Mouse (Mus musculus): ENCODE measurements around the gene Dnmt3a.

DNA sequence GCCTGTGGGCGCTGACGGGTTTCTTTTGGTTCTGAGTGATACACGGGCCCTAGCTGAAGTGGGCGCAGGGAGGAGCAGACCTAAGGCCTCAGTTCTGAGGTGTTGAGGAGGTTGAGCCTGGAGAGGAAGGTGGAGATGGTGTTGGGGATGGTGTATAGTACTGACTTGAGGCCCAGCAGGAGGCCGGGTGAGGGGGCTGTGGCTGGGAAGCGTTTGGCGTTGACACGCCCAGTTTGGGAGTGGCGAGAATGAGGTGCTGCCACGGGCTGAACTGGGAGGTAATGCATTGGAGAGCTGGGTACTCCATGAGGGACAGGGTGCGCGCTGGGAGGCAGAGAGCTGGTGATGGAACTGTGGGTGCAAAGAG lies 19.9 kb downstream of the Dnmt3a start:
- no peak for TF ChIP-seq CTCF (IDR thresholded peaks at IDR 0.05; ENCODE audit: control insufficient read depth, insufficient read depth, insufficient read length)
- TF ChIP-seq USF1 (IDR thresholded peaks at IDR 0.05; ENCODE audit: low read depth), result no peak
- no peak for TF ChIP-seq MYOG (IDR thresholded peaks at IDR 0.05; ENCODE audit: control insufficient read depth, extremely low read depth, insufficient read length)
- TF ChIP-seq MYOD1 (IDR thresholded peaks at IDR 0.05; ENCODE audit: control insufficient read depth, insufficient read length, low read depth), result no peak
- no peak for TF ChIP-seq CEBPB (IDR thresholded peaks at IDR 0.05; ENCODE audit: low read depth)
- TF ChIP-seq MAX (IDR thresholded peaks at IDR 0.05), result no peak

Data from C2C12 (cell line).